Mouse (Mus musculus) forebrain, embryonic 15.5 days (tissue): ENCODE measurements around the gene Ucn2. TPM values are rescaled to one million over a fixed set of nuclear protein-coding genes. Genes with fewer than 3 reads are reported as not detected.

Source experiments
- ATAC-seq: fragments of 200-750 bp; cut with Nextera tagmentation; replicated peaks from 2 replicates; pipeline ENCODE4 v1.8.0; 2017; ENCODE audit warnings: mild to moderate bottlenecking, moderate TSS enrichment, moderate library complexity
- H3K27ac ChIP-seq: fragments of 300-500 bp; sonication (generic); replicated peaks from 2 replicates; pipeline ENCODE4 v1.5.1; 2015; ENCODE audit warnings: mild to moderate bottlenecking, inconsistent platforms
- H3K27me3 ChIP-seq: fragments of 300-500 bp; sonication (generic); 2 replicates; pipeline ENCODE4 v1.6.1; 2015; ENCODE audit warnings: inconsistent platforms
- H3K36me3 ChIP-seq: fragments of 300-500 bp; sonication (generic); 2 replicates; pipeline ENCODE4 v1.6.1; 2015; ENCODE audit warnings: mild to moderate bottlenecking, inconsistent platforms
- H3K4me1 ChIP-seq: fragments of 300-500 bp; sonication (generic); 2 replicates; pipeline ENCODE4 v1.6.1; 2015; ENCODE audit warnings: inconsistent platforms
- H3K4me2 ChIP-seq: fragments of 300-500 bp; sonication (generic); replicated peaks from 2 replicates; pipeline ENCODE4 v1.6.1; 2015; ENCODE audit warnings: mild to moderate bottlenecking, inconsistent platforms
- H3K4me3 ChIP-seq: fragments of 300-500 bp; sonication (generic); 2 replicates; pipeline ENCODE4 v1.5.1; 2015; ENCODE audit warnings: mild to moderate bottlenecking, inconsistent platforms
- H3K9ac ChIP-seq: fragments of 300-500 bp; sonication (generic); replicated peaks from 2 replicates; pipeline ENCODE4 v1.6.1; 2015; ENCODE audit warnings: mild to moderate bottlenecking, inconsistent platforms
- H3K9me3 ChIP-seq: fragments of 300-500 bp; sonication (generic); 2 replicates; pipeline ENCODE4 v1.6.1; 2016; ENCODE audit warnings: inconsistent platforms
- WGBS: fragments of 180-500 bp; shearing (Covaris S2); methylation state at CpG from one replicate; pipeline ENCODE4 v1.1.7; 2015; ENCODE audit warnings: mixed read lengths; 5-methylcytosine and 5-hydroxymethylcytosine counted together
- polyA plus RNA-seq: library from polyadenylated mRNA; unstranded; fragments of >200 nt; fragmentation: Nextera tagmentation; extraction: Ambion mirVana; gene quantifications from 2 replicates; pipeline ENCODE4 v1.2.1, GENCODE M21; 2015

Ucn2 gene
- polyA plus RNA-seq, 1 experiment from 2014 or later = not detected

- ATAC-seq = no peak
- 0 out of 2 replicates have a peak overlapping the region, but pooled peaks have one; percentile 11 for H3K27ac ChIP-seq
- WGBS = 77% methylated on average over 19 of the region's 19 CpGs
Observed at GRCm38 (mm10) chr9:108998287-108999166, 12.7 kb downstream of the Ucn2 start.

GRCm38 (mm10) chr9:108999167-108999526, 13.3 kb downstream of the Ucn2 start:
- Histone ChIP-seq H3K4me2 (no peak overlapping the region), H3K4me1 (no peaks in the 10 kb centered on the region), H3K36me3 (no peaks in the 10 kb centered on the region), H3K9ac (no peak overlapping the region), H3K27ac (no peak overlapping the region), H3K27me3 (no peaks in the 10 kb centered on the region), H3K4me3 (no peak overlapping the region), H3K9me3 (no peaks in the 10 kb centered on the region)
- ATAC-seq = no peak
- 79% methylated on average over 4 of the region's 4 CpGs for WGBS

More at GRCm38 (mm10) chr9:108998287-108999166, 12.7 kb downstream of the Ucn2 start:
- H3K4me1 ChIP-seq = no peaks in the 10 kb centered on the region
- no peak overlapping the region for H3K4me2 ChIP-seq
- H3K9ac ChIP-seq = no peak overlapping the region
- no peaks in the 10 kb centered on the region for H3K9me3 ChIP-seq
- no peaks in the 10 kb centered on the region for H3K27me3 ChIP-seq
- H3K36me3 ChIP-seq = no peaks in the 10 kb centered on the region
- no peak overlapping the region for H3K4me3 ChIP-seq

GRCm38 (mm10) chr9:109000726-109001125, 14.9 kb downstream of the Ucn2 start:
- WGBS = 18% methylated on average over 3 of the region's 3 CpGs
- Histone ChIP-seq H3K4me2 (no peak overlapping the region), H3K4me1 (no peaks in the 10 kb centered on the region), H3K9ac (no peak overlapping the region), H3K27ac (no peak overlapping the region), H3K27me3 (no peaks in the 10 kb centered on the region), H3K9me3 (no peaks in the 10 kb centered on the region), H3K36me3 (peaks cover 1% of the 10 kb centered on the region; the same call in 1 of the 2 replicates), H3K4me3 (no peak overlapping the region)
- 0 out of 2 replicates have a peak, but pooled peaks have one; percentile 24 for ATAC-seq

- ATAC-seq = no peak
- no peaks in the 10 kb centered on the region for H3K27me3 ChIP-seq
- no peak overlapping the region for H3K4me3 ChIP-seq
- no peaks in the 10 kb centered on the region for H3K9me3 ChIP-seq
- WGBS = 65% methylated on average over 2 of the region's 2 CpGs
- H3K9ac ChIP-seq = no peak overlapping the region
- no peaks in the 10 kb centered on the region for H3K4me1 ChIP-seq
- H3K27ac ChIP-seq = no peak overlapping the region
- H3K36me3 ChIP-seq = peaks cover 3% of the 10 kb centered on the region; the same call in 1 of the 2 replicates
- no peak overlapping the region for H3K4me2 ChIP-seq
Observed at GRCm38 (mm10) chr9:109003201-109003600, 17.4 kb downstream of the Ucn2 start.

GRCm38 (mm10) chr9:109007025-109007780, 21.4 kb downstream of the Ucn2 start:
- H3K27me3 ChIP-seq = no peaks in the 10 kb centered on the region
- H3K4me1 ChIP-seq = no peaks in the 10 kb centered on the region
- no peak overlapping the region for H3K4me3 ChIP-seq
- H3K9ac ChIP-seq = no peak overlapping the region
- WGBS = 87% methylated on average over 21 of the region's 21 CpGs
- H3K9me3 ChIP-seq = no peaks in the 10 kb centered on the region
- peaks cover 9% of the 10 kb centered on the region; the same call in 1 of the 2 replicates for H3K36me3 ChIP-seq
- no peak for ATAC-seq
- H3K4me2 ChIP-seq = no peak overlapping the region
- no peak overlapping the region for H3K27ac ChIP-seq

- Histone ChIP-seq H3K36me3 (peaks cover 9% of the 10 kb centered on the region; the same call in 1 of the 2 replicates), H3K9me3 (no peaks in the 10 kb centered on the region), H3K4me1 (no peaks in the 10 kb centered on the region), H3K9ac (no peak overlapping the region), H3K4me3 (no peak overlapping the region), H3K27me3 (no peaks in the 10 kb centered on the region), H3K27ac (no peak overlapping the region), H3K4me2 (no peak overlapping the region)
- 78% methylated on average over 9 of the region's 9 CpGs for WGBS
- no peak for ATAC-seq
Observed at GRCm38 (mm10) chr9:109008081-109008480, 22.3 kb downstream of the Ucn2 start.

GRCm38 (mm10) chr9:109008994-109009635, 23.3 kb downstream of the Ucn2 start:
- no peak for ATAC-seq
- H3K4me2 ChIP-seq = no peak overlapping the region
- H3K4me1 ChIP-seq = no peaks in the 10 kb centered on the region
- no peaks in the 10 kb centered on the region for H3K27me3 ChIP-seq
- H3K9ac ChIP-seq = no peak overlapping the region
- H3K27ac ChIP-seq = no peak overlapping the region
- WGBS = 74% methylated on average over 9 of the region's 10 CpGs
- peaks cover 9% of the 10 kb centered on the region; the same call in 1 of the 2 replicates for H3K36me3 ChIP-seq
- H3K9me3 ChIP-seq = no peaks in the 10 kb centered on the region
- H3K4me3 ChIP-seq = no peak overlapping the region

- Histone ChIP-seq H3K4me2 (no peak overlapping the region), H3K4me3 (no peak overlapping the region), H3K36me3 (peaks cover 9% of the 10 kb centered on the region; the same call in 1 of the 2 replicates), H3K4me1 (no peaks in the 10 kb centered on the region), H3K27ac (no peak overlapping the region), H3K9me3 (no peaks in the 10 kb centered on the region), H3K27me3 (no peaks in the 10 kb centered on the region), H3K9ac (no peak overlapping the region)
- WGBS = 67% methylated on average over 17 of the region's 17 CpGs
- no peak for ATAC-seq
Observed at GRCm38 (mm10) chr9:109009636-109010315, 24.0 kb downstream of the Ucn2 start.

- no peak overlapping the region for H3K9ac ChIP-seq
- 86% methylated on average over 14 of the region's 14 CpGs for WGBS
- no peaks in the 10 kb centered on the region for H3K9me3 ChIP-seq
- H3K27me3 ChIP-seq = no peaks in the 10 kb centered on the region
- peaks cover 9% of the 10 kb centered on the region; the same call in 1 of the 2 replicates for H3K36me3 ChIP-seq
- no peak for ATAC-seq
- no peak overlapping the region for H3K4me3 ChIP-seq
- no peak overlapping the region for H3K27ac ChIP-seq
- no peak overlapping the region for H3K4me2 ChIP-seq
- no peaks in the 10 kb centered on the region for H3K4me1 ChIP-seq
Observed at GRCm38 (mm10) chr9:109010316-109010690, 24.5 kb downstream of the Ucn2 start.

- H3K4me2 ChIP-seq = no peak overlapping the region
- H3K4me1 ChIP-seq = no peaks in the 10 kb centered on the region
- peaks cover 6% of the 10 kb centered on the region; the same call in 1 of the 2 replicates for H3K36me3 ChIP-seq
- H3K27me3 ChIP-seq = no peaks in the 10 kb centered on the region
- H3K9ac ChIP-seq = no peak overlapping the region
- H3K27ac ChIP-seq = no peak overlapping the region
- no peak overlapping the region for H3K4me3 ChIP-seq
- H3K9me3 ChIP-seq = no peaks in the 10 kb centered on the region
- WGBS = 81% methylated on average over 8 of the region's 8 CpGs
- ATAC-seq = no peak
Observed at GRCm38 (mm10) chr9:109015397-109015796, 29.6 kb downstream of the Ucn2 start.

GRCm38 (mm10) chr9:109016973-109017604, 31.3 kb downstream of the Ucn2 start:
- H3K4me3 ChIP-seq = no peak overlapping the region
- no peak overlapping the region for H3K4me2 ChIP-seq
- H3K27me3 ChIP-seq = no peaks in the 10 kb centered on the region
- no peaks in the 10 kb centered on the region for H3K9me3 ChIP-seq
- H3K9ac ChIP-seq = no peak overlapping the region
- no peaks in the 10 kb centered on the region; the same call in 1 of the 2 replicates for H3K36me3 ChIP-seq
- no peak for ATAC-seq
- no peaks in the 10 kb centered on the region for H3K4me1 ChIP-seq
- no peak overlapping the region for H3K27ac ChIP-seq
- whole genome bisulfite sequencing = 81% methylated on average over 11 of the region's 11 CpGs
